Mouse (Mus musculus) myocyte (in vitro differentiated cells): ENCODE data around the gene Ccdc169. TPM values are rescaled to one million over a fixed set of nuclear protein-coding genes. Genes with fewer than 3 reads are reported as not detected.
A peak's percentile ranks its signal among the peaks of the same experiment; 100 is the strongest.

Source experiments
- H3K27me3 ChIP-seq: one replicate; pipeline ENCODE4 v1.6.1; 2011; ENCODE audit not compliant: control insufficient read depth, insufficient read depth, insufficient read length
- H3K36me3 ChIP-seq: one replicate; pipeline ENCODE4 v1.6.1; 2011; ENCODE audit not compliant: control insufficient read depth, insufficient read depth
- H3K4me2 ChIP-seq: one replicate; pipeline ENCODE4 v1.6.1; 2011; ENCODE audit warnings: low read depth, control low read depth
- H3K4me3 ChIP-seq: one replicate; pipeline ENCODE4 v1.5.1; 2011; ENCODE audit warnings: mild to moderate bottlenecking, control low read depth, moderate library complexity
- H3K79me2 ChIP-seq: one replicate; pipeline ENCODE4 v1.6.1; 2011; ENCODE audit not compliant: control insufficient read depth, insufficient read depth
- H3ac ChIP-seq: one replicate; pipeline ENCODE4 v1.6.1; 2011; ENCODE audit not compliant: control insufficient read depth, insufficient read length
- CEBPB ChIP-seq: IDR thresholded peaks from 2 replicates; pipeline ENCODE4 v1.6.1; 2011; ENCODE audit warnings: mild to moderate bottlenecking, moderate library complexity; ENCODE audit not compliant: poor library complexity, insufficient read depth, severe bottlenecking
- E2F4 ChIP-seq: IDR thresholded peaks from one replicate; pipeline ENCODE4 v1.6.1; 2011; ENCODE audit warnings: mild to moderate bottlenecking, control low read depth, moderate library complexity; ENCODE audit not compliant: insufficient read depth
- MAX ChIP-seq: IDR thresholded peaks from one replicate; pipeline ENCODE4 v1.6.1; 2011; ENCODE audit warnings: low read depth, mild to moderate bottlenecking, control low read depth
- MYOD1 ChIP-seq, 3 experiments: IDR thresholded peaks; one replicate each; pipeline ENCODE4 v1.6.1; 2011; ENCODE audit warnings: control low read depth in 2 of 3, low read depth in 2 of 3, mild to moderate bottlenecking in 2 of 3, moderate library complexity in 1 of 3; ENCODE audit not compliant: insufficient read length in 2 of 3, control insufficient read depth in 1 of 3
- MYOG ChIP-seq, 3 experiments: IDR thresholded peaks; one replicate each; pipeline ENCODE4 v1.6.1; 2011; ENCODE audit warnings: control low read depth in 2 of 3, low read depth in 2 of 3, mild to moderate bottlenecking in 2 of 3; ENCODE audit not compliant: insufficient read length in 2 of 3, control insufficient read depth in 1 of 3, insufficient read depth in 1 of 3
- POLR2A ChIP-seq: IDR thresholded peaks from one replicate; pipeline ENCODE4 v1.6.1; 2011; ENCODE audit warnings: low read depth, mild to moderate bottlenecking, control low read depth, moderate library complexity; ENCODE audit not compliant: insufficient read length
- POLR2AphosphoS2 ChIP-seq: IDR thresholded peaks from one replicate; pipeline ENCODE4 v1.6.1; 2011; ENCODE audit warnings: low read depth, control low read depth; ENCODE audit not compliant: insufficient read length
- REST ChIP-seq: IDR thresholded peaks from one replicate; pipeline ENCODE4 v1.6.1; 2011; ENCODE audit warnings: mild to moderate bottlenecking, control low read depth, moderate library complexity; ENCODE audit not compliant: insufficient read depth, insufficient read length
- SRF ChIP-seq: IDR thresholded peaks from one replicate; pipeline ENCODE4 v1.6.1; 2011; ENCODE audit warnings: low read depth; ENCODE audit not compliant: control insufficient read depth, insufficient read length
- TCF12 ChIP-seq: IDR thresholded peaks from one replicate; pipeline ENCODE4 v1.6.1; 2011; ENCODE audit warnings: mild to moderate bottlenecking, control low read depth; ENCODE audit not compliant: poor library complexity, insufficient read depth, severe bottlenecking
- TCF3 ChIP-seq: IDR thresholded peaks from one replicate; pipeline ENCODE4 v1.6.1; 2011; ENCODE audit warnings: low read depth, control low read depth; ENCODE audit not compliant: insufficient read length
- USF1 ChIP-seq: IDR thresholded peaks from one replicate; pipeline ENCODE4 v1.6.1; 2011; ENCODE audit warnings: low read depth, mild to moderate bottlenecking, control low read depth, moderate library complexity
- polyA plus RNA-seq: library from polyadenylated mRNA; unstranded; fragments of >200 nt; fragmentation: generic; extraction: Trizol; gene quantifications from one replicate; pipeline ENCODE4 v1.2.1, GENCODE M21; 2012; ENCODE audit warnings: missing spikeins

Gene Ccdc169
- polyA plus RNA-seq, 1 experiment = 0.12 TPM

DNA sequence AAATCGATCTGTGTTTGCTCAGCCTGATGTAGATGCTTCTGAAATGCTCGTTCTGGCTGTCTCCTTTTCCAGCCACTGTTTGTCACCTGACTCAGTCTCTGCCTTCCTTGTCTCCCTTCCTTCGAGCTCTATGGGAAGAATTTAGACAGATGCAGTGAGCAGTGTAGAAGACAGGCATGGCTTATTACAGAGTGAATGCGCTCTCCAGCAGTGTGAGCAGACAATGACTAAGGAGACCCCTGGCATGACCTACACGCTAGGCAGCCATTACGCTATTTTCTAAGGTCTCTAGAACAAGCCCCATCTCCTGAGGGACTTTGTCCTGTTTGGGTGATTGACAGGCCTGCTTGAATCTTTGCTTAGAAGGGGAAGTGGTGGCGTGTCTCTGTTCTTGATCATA lies 24.0 kb downstream of the Ccdc169 start:
- no peak overlapping the region for H3K4me3 ChIP-seq
- no peak overlapping the region for H3ac ChIP-seq
- no peaks in the 10 kb centered on the region for H3K27me3 ChIP-seq
- H3K4me2 ChIP-seq = no peak overlapping the region
- no peaks in the 10 kb centered on the region for H3K36me3 ChIP-seq
- TF ChIP-seq SRF (no peak), MYOD1 (IDR thresholded peaks at IDR 0.05; ENCODE audit: control insufficient read depth in 1 of 3, insufficient read length in 2 of 3, low read depth in 2 of 3) (no peak), MAX (no peak), REST (no peak), MYOG (IDR thresholded peaks at IDR 0.05; ENCODE audit: control insufficient read depth in 1 of 3, insufficient read depth in 1 of 3, insufficient read length in 2 of 3, low read depth in 2 of 3) (no peak)
- no peaks in the 10 kb centered on the region for H3K79me2 ChIP-seq

DNA sequence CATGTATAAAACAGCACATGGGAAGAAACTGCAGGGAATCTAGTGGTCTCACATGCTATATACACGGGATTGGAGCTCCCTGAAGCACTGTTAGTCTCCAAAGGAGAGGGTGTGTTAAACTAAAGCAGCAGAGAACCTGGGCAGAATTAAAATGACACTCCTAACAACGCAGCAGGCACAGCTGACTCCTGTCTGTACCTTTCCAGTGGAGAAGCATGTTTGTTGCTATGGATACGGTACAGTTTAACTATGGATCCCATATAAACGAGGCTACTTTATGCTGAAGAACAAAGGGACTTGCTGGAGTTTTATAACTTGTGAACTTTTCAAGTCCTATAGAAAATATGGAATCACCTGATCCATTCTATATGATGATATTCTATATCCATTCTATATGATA lies 26.4 kb downstream of the Ccdc169 start:
- no peaks in the 10 kb centered on the region for H3K36me3 ChIP-seq
- no peaks in the 10 kb centered on the region for H3K27me3 ChIP-seq
- TF ChIP-seq E2F4 (no peak), USF1 (no peak), MAX (no peak), MYOD1 (IDR thresholded peaks at IDR 0.05; ENCODE audit: control insufficient read depth in 1 of 3, insufficient read length in 2 of 3, low read depth in 2 of 3) (no peak), CEBPB (no peak), TCF12 (no peak), MYOG (IDR thresholded peaks at IDR 0.05; ENCODE audit: control insufficient read depth in 1 of 3, insufficient read depth in 1 of 3, insufficient read length in 2 of 3, low read depth in 2 of 3) (no peak), REST (no peak), POLR2AphosphoS2 (no peak), SRF (no peak), TCF3 (no peak)
- no peak overlapping the region for H3K4me3 ChIP-seq
- no peak overlapping the region for H3ac ChIP-seq
- no peak overlapping the region for H3K4me2 ChIP-seq
- H3K79me2 ChIP-seq = no peaks in the 10 kb centered on the region

DNA sequence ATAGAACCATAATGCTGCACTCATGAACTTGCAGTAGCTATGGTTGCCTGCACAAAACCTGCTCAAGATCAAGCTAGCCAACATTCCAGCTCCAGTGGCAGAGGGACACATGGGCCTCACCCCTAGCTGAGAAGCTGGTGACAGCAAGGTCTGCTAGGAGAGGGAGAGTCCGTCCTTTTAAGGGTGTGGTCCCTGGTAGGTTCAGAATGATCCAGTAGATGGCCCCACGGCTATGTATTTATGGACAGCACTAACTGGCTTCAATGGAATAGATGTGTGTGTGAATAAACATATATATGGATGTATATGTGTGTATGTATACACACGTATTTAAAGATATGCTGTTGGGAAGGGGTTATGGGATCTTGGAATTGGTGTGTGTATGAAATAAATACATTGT lies 35.3 kb downstream of the Ccdc169 start:
- Histone ChIP-seq H3K79me2 (no peaks in the 10 kb centered on the region), H3K4me3 (no peak overlapping the region), H3ac (no peak overlapping the region), H3K27me3 (no peaks in the 10 kb centered on the region), H3K4me2 (no peak overlapping the region), H3K36me3 (no peaks in the 10 kb centered on the region)
- no peak for TF ChIP-seq TCF12
- no peak for TF ChIP-seq E2F4
- TF ChIP-seq REST = no peak
- TF ChIP-seq CEBPB = no peak
- no peak for TF ChIP-seq MYOD1 (IDR thresholded peaks at IDR 0.05; ENCODE audit: control insufficient read depth in 1 of 3, insufficient read length in 2 of 3, low read depth in 2 of 3)
- no peak for TF ChIP-seq SRF
- TF ChIP-seq TCF3 = no peak
- TF ChIP-seq POLR2A = no peak
- TF ChIP-seq POLR2AphosphoS2 = no peak
- TF ChIP-seq MAX = no peak
- TF ChIP-seq USF1 = no peak

DNA sequence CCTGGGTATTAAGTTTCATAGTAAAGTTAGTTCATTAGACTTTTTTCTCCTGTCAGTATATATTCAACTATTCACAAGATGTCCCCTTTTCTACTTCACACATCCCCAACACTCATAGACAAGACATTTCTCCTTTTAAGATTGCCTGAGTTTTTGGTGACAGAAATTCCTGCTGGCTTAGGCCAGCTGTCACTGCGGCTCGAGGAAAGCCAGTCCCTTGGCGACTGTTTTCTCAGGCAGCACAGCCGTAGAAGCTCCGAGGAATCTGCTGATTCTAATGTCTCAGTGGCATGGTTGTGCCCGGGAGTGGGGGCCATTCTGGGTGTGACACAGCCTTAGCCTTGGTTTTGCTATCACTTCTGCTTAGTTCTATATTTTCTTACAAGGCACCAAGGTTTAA lies 40.1 kb downstream of the Ccdc169 start:
- Histone ChIP-seq H3K27me3 (no peaks in the 10 kb centered on the region), H3K4me2 (no peak overlapping the region), H3K4me3 (no peak overlapping the region), H3K79me2 (no peaks in the 10 kb centered on the region), H3ac (no peak overlapping the region), H3K36me3 (no peaks in the 10 kb centered on the region)
- TF ChIP-seq TCF12 (peak; percentile 90), E2F4 (no peak), MYOD1 (IDR thresholded peaks at IDR 0.05; ENCODE audit: control insufficient read depth in 1 of 3, insufficient read length in 2 of 3, low read depth in 2 of 3) (peak; percentile 69 to 88 (median 85)), CEBPB (no peak), TCF3 (no peak), MYOG (IDR thresholded peaks at IDR 0.05; ENCODE audit: control insufficient read depth in 1 of 3, insufficient read depth in 1 of 3, insufficient read length in 2 of 3, low read depth in 2 of 3) (peak; percentile 48 to 97 (median 92))

DNA sequence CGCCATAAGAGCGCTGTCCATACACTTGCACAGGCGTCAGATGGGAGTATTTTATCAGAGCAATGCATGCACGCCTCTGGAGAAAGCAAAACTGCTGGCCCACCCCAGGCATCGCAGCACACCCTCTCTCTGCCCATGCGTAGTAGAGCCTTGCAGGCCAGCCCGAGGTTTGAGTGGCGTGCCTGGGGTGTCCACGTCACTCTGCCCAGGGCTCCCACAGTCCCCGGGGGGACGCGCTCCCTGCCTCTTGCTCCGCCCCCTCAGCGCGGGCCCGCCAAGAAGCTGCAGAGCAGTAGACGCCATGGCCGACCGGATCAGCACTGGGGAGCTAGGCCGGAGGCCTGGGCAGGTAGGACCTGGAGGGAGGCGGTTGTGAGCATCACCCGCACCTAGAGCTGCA lies 44.6 kb downstream of the Ccdc169 start, which contains the start of gene Sohlh2:
Gene Sohlh2 (plus strand): TSS at position 263 of the 400 bp plus-strand sequence.
- H3K79me2 ChIP-seq = no peaks in the 10 kb centered on the region
- no peaks in the 10 kb centered on the region for H3K27me3 ChIP-seq
- H3K36me3 ChIP-seq = no peaks in the 10 kb centered on the region
- no peak within 1 kb of the TSS for H3K4me3 ChIP-seq
- H3K4me2 ChIP-seq = no peak within 1 kb of the TSS
- TF ChIP-seq MAX (no peak), E2F4 (no peak), CEBPB (no peak), MYOG (IDR thresholded peaks at IDR 0.05; ENCODE audit: control insufficient read depth in 1 of 3, insufficient read depth in 1 of 3, insufficient read length in 2 of 3, low read depth in 2 of 3) (no peak), TCF3 (no peak), SRF (no peak), MYOD1 (IDR thresholded peaks at IDR 0.05; ENCODE audit: control insufficient read depth in 1 of 3, insufficient read length in 2 of 3, low read depth in 2 of 3) (no peak), REST (no peak), POLR2A (no peak), USF1 (no peak), POLR2AphosphoS2 (no peak), TCF12 (no peak)
- H3ac ChIP-seq = no peak within 1 kb of the TSS
